Mouse (Mus musculus): ENCODE measurements around the gene Tmem209.

The Tmem209 gene

GRCm38 (mm10) chr6:30461755-30462344 lies 47.7 kb downstream of the Tmem209 start:
- peak; percentile 42 to 49 for DNase-seq

GRCm38 (mm10) chr6:30460750-30461446 lies 48.7 kb downstream of the Tmem209 start:
- DNase-seq, result peak; percentile 93 to 95

DNA sequence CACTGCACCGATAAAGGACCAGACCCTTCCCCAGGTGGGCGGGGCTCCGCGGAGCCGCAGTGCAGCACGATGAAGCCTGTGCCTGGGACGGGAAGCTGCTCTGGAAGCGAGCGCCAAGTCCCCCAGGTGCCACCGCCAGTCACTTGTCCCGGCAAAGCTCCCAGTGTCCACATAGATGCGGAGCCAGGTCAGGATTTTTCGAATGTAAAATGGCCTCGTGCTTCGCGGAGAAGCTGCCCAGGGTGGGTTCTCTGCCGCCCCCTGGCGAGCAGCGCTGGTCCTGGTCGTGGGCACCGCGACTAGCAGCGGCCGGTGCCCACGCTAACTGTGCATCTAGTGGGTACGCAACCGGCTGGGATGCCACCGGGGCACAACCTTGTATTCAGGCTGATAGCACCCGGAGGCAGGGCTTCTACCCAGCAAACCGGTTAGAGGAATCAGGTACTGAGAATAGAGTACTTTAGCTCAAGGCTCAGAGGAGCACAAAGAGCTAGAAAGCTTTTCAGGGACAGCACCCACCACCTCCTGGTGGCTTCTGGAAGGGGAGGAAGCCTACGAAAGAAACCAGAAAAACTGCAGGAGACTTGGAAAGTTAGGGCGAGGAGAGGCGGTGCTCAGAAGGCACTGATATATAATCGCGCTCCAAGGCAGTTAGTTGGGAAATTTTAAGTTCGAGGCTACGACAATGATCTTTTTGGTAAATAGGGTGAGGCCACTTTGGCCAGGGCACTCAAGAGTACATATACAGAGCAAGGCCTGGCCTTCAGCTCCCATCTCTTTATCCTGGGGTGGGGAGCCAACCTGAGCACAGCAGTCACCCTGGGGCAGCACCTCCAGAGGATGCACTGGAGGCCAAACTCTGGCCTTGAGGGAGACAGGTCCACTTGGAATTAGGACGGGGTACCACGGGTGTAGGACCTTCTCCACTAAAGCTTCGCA lies 49.5 kb downstream of the Tmem209 start:
- DNase-seq, result peak; percentile 92 to 93

DNA sequence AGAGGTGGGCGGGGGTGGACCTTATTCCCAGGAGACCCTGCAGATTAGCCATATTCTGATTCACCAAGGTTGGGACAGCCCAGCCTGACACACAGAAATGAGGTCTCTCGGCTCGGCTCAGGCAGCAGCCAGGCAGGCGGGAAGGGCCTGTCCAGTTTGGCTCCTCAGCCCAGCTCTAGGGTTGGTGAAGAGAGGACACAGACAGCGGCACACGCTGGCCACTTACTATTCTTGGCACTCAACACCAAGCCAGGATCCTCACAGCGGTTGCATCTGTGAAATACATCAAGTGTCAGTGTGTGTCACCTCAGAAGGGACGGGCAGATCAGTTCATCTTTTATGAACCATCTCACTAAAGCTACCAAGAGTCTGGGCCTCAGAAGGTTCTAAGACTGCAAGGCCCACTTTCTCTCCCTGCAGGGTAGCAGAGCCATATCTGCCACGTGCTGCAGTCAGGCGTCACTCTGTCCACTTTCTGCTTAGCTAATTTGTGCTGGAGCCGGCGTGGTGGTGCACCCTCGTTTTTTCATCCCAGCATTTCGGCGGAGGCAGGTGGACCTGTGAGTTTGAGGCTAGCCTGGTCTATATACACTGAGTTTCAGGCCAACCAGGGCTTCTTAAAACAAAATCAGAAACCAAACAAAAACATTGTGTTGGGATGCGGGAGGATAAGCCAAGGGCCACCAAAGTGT lies 50.4 kb downstream of the Tmem209 start:
- peak; percentile 63 to 64 for DNase-seq

- DNase-seq, result no peak
Measured at GRCm38 (mm10) chr6:30458626-30459025, 51.0 kb downstream of the Tmem209 start.

- no peak for DNase-seq
Measured at GRCm38 (mm10) chr6:30456991-30457390, 52.6 kb downstream of the Tmem209 start.

DNA sequence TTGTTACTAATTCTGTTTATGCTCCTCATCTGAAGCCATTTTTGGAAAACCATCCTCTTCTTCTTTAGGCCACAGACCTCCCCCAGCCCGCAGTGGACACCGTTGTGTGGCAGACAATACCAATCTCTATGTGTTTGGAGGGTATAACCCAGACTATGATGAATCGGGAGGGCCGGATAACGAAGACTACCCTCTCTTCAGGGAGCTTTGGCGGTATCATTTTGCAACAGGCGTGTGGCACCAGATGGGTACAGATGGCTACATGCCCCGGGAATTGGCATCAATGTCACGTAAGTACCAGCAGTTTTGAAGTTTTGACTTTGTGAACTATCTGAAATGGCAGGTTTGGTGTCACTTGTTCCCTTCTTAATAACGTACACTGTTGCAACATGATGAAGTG lies 70.0 kb downstream of the Tmem209 start:
- peak in 1 of 2 experiments; percentile 34 for DNase-seq

DNA sequence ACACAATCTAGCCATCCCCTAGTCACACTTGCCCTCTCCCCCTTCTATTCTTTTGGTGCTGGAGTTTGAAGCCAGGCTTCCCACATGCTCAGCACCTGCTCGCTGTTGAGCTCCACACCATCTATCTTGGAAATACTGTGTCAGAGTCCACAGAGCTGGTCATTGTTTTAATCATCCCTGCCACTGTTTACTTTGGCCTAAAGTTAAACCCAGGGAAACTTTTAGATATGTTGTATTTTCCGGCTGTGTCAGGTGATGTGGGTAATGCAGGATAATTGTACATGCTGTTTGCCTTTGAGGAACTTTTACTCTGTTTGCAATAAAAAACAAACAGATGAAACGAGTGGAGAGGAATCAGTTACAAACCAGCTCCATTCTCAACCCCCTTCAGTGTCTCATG lies 72.5 kb downstream of the Tmem209 start:
- no peak for DNase-seq

DNA sequence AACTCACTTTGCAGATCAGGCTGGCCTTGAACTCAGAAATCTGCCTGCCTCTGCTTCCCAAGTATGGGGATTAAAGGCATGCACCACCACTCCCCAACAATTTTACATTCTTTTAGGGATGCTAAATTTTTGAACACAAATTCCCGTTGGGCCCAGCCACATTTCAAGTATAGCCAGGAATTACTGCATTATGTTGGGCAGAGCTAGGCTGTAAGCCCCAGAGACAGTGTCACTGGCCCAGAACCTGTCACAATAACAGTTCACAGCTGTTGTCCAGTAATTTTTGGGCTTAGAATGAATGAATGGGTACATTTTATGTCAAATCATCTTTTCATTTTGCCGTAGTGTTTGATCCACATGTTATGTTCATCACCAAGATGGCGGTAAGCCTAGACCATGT lies 73.1 kb downstream of the Tmem209 start:
- no peak for DNase-seq

DNA sequence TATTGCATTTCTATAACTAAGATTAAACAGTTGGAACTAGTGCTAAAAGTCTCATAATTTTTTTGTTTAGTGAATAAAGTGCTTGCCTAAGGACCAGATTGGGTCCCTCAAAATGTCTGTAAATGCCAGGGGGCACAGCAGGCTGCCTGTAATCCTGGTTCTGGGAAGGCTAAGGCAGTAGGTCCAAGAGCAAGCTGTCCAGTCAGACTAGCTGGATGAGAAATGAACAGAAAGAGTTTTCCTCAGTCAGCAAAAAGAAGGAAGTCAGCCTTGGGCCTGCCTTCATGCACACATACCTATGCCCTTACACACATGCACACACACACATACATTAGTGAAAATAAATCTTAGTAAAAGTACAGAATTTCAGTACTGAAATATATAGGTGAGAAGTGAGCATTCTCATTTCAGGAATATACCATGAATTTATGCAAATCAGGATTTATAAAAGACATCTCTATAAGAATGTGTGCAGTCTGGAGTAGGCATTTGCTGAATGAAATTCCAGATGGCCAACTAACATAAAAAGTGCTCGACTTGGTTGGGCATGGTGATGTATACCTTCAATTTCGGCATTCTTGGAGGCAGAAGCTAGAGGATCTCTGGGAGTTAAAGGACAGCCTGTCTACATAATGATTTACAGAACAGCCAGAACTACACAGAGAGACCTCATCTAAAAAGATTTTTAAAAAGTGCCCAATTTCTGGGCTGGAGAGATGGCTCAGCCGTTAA lies 77.0 kb downstream of the Tmem209 start:
- peak; percentile 17 to 44 for DNase-seq

Data from cerebellum, postnatal 10 days (tissue).